Mouse (Mus musculus) spleen, postnatal 10 days (tissue): ENCODE data around the gene Pip5kl1.

Source experiments
- DNase-seq, 2 experiments: peaks; one replicate each; pipeline ENCODE4 v3.0.0; 2021 to 2022; ENCODE audit warnings: low spot score in 2 of 2

Pip5kl1 gene

DNA sequence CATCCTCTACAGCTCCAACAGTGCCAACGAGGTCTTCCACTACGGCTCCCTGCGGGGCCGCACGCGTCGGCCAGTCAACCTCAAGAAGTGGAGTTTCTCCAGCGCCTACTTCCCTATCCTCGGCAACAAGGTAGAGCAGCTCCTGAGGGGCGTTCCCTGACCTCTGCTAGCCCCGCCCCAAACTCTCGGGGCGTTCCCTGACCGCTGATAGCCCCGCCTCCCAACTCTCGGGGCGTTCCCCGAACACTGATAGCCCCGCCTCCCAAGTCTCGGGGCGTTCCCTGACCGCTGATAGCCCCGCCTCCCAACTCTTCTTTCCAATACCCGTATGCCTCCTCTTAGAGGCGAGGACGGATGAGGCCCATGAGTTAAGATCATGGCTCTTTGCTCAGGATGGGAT lies 37.7 kb downstream of the Pip5kl1 start:
- DNase-seq = no peak

DNA sequence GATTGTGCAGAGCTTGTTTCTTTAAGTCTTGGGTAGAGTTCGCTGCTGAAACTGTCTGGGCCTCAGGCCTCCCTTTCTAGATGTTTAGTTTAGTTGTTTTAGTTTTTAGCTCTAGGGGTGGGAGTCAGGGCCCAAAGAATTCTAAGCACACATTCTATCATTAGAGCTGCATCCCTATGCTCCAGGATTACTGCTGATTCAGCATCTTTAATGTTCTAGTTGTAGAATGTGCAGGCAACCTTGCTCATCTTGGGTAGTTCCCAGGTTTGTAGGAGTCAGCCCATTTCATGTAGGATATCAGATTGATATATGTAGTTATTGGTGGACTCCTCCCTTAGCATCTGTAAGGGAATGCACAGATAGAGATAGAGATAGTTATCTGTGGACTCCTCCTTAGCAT lies 42.5 kb downstream of the Pip5kl1 start:
- DNase-seq = no peak

DNA sequence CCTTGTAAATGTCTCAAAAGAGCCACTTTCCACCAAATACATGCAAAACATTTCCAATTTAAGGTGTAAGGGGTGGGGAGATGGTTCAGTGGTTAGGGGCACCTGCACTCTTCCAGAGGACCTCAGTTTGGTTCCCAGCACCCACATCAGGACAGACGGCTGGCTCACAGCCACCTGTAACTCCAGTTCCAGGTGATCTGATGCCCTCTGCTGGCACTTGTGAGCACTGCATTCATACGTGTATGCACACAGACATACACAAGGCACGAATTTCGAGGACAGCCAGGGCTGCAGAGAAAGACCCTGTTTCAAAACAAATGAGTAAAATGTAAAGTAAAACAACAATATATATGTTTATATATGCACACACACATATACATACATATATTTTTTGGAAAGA lies 43.0 kb downstream of the Pip5kl1 start:
- peak in 1 of 2 experiments; percentile 45 for DNase-seq

DNA sequence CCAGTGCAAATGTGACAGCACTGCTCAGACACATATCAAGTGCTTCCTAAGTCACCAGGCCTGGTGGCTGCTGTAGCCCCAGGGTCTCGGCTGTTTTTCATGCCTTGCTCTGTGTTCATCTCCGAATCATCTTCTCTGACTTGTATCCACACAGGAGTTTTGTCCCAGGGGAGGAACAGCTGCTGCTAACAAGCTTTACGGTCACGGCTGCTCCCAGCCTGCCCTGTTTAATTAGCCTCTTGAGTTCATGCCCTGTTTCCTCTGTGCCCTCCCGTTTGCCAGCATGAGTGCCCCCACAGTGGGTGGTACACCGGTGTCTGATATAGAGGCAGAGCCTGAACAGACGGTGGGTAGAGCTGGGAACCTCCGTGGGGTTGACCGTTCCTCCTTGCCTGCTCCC lies 43.5 kb downstream of the Pip5kl1 start:
- DNase-seq = no peak

DNA sequence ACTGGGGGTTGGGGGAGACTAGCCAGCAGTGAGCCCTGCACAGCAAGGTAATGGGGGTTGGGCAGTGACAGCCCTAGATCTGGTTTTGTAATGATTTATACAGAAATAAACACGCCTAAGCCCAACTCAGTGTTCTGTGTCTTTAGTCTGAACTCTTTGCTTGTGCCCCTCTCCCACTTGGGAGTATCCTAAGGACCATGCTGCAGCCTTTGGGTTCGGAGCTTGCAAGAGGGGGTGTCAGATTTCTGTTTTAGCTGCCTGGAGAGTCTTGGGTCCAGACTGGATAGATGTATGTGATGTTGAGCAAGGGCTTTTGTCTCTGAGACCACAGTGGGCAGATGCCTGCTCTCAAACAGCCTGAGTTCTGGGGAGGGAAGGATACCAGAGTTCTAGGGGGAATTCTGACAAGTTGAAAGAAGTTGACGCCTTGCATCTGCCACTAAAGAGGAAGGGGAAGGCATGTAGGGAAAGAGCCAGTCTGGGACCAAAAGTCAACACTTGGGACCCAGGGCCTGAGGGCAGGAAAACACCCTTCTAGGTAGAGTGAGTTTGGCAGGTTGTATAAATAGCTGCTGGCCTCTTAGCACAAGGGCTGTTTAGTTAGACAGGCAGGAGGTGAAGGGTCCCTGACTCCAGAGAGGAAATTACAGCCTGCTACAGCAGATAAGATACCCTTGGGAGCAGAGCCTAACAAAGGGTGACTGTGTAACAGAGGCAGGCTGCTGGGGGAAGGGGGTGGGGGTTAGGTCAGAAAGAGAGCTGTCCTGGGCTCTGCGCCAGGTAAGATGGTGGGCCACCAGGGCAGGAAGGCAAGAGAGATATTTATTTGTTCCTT lies 46.3 kb downstream of the Pip5kl1 start:
- DNase-seq = no peak

DNA sequence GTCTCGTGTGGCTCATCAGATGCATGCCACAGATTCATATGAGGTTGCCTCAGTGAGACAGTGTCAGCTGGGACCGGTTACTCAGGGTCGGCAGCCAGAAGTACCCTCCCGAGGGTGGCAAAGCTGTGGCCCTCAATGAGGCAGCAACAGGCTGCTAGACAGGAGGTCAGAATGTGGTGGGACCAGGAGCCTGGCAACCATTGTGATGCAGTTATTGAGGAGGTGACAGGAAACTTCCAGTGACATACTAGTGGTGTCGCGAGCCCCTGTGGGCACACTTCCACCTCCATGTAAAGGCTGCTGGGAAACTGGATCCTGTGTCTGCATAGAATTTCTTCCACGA lies 46.9 kb downstream of the Pip5kl1 start, which contains the start of gene Ak1:
Gene Ak1 (plus strand): TSS at position 242 of the 343 bp plus-strand sequence.
- DNase-seq = no peak

DNA sequence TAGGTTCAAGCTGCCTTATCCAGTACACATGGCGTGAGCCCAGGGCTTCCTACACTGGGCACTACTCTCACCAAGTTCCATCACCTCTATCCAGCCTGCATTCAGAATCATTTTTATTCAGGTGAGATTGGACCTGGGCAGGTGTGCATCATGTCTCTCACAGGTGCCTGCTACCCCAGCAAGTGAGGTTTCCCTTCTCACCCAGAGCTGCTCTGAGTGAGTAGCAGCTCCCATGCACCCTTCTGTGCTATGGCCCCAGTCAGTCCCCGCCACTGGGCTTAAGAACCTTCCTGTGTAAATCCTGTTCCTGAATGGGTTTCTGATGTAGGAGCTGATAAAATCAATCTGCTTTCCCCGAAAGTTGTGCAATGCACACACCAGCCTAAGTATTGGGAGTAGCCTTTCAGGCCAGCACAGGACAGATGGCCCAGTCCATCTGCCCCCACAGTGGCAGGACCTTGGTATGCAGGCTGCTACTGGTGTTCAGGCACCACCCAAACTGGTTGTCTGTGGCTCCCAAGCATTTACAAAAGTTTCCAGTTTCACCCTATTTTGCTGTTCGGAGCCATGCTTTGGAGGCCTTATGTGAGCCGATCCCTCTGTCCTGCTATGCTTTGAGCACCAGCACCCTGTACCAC lies 49.6 kb downstream of the Pip5kl1 start:
- no peak for DNase-seq

DNA sequence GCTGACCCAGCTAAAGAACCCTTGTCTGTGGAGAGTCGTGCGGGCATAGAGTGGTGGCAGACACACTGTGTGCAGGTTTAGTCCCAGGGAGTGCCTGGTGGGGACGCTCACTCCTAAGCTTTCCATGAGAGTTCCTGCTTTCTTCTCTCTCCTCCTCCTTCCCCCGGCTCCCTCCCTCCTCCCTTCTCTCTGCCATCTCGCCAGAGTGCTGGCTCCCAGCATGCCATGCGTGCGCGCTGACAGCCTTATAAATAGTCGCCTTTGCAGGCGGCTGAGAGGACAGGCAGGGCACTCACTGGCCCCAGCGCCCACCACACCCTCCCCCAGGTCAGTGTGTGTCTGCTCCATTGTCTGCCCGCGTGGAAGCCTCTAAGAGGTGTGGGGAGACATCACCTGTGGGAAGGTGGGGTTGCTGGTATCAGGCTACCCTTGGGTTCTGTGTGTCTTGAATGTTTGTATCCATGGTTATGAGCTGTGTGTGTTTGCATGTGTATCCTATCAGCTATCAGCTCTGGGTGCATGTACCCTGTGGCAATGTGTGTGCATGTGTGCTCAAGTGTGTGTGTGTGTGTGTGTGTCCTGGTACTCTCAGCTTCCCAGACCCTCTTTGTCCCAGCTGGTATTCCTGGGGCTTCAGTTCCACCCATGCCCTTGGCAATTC lies 50.7 kb downstream of the Pip5kl1 start:
- peak in 1 of 2 experiments; percentile 52 for DNase-seq

DNA sequence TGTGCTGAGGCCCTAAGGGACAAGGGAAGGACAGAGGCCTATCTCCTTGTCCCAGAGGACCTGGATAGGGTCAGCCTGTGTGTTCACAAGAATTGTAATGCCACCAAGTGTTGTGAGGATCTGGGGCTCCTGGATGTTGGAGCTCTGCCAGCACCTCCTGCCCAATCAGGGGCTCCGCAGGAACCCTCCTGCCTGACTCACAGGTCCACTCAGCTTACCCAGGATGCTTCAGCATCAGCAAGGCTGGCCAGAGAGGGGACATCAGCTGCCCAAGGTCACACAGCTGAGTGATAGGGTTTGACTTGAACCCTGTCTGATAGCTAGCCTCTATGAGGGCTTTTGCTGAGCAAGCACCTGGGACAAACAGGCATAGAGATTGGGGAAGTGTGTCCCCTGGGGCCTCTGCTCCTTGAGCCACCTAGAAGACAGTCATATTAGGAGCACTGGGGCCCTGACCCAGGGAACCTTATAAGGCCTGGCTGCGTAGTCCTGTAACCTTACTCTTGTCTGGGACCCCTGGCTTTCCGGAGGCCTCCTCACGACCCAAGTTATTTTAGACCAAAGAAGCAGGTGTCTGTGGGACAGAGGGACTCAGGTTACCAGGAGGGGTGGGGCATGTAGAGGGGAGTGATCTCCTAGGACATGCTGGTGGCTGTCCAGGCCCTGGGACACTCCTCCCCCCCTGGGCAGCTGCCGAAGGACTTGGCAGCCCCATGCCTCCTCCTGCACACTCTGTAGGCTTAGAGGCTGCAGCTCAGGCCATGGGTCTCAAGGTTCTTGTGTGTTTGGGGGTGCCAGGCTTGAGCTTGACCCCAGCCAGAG lies 51.5 kb downstream of the Pip5kl1 start:
- no peak for DNase-seq

DNA sequence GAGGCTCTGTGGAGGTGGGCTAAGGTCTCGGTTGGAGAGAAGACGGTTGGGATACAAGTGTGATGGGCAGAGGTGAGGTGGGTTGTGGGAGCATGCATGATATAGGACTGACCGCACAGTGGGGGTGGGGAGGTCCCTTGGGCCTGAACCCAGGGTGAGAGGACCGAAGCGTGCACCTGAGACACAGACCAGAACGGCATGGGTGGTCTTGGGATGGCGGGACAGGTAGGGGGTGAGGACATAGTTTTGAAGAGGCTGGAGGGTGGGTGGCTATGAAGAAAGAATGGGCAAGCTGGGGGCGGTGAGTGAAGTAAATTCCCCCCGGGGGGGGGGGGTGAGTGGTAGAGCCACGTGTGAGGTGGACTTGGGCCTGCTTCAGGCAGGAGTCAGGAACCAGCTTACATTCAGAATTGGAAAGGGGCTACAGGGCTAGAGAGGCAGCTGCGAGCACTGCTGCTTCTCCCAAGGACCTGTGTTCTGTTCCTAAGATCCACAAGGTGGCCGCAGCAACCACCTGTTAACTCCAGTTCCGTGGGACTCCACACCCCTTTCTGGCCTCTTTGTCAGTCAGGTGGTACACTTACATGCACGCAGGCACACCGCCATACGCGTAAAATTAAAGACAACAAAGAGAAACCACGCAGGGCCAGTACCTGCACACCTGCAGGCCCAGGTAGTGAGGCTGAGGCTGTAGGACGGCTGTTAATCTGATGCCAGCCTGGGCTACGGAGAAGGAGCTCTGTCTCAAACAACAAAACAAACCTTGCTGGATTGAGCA lies 52.9 kb downstream of the Pip5kl1 start:
- no peak for DNase-seq

DNA sequence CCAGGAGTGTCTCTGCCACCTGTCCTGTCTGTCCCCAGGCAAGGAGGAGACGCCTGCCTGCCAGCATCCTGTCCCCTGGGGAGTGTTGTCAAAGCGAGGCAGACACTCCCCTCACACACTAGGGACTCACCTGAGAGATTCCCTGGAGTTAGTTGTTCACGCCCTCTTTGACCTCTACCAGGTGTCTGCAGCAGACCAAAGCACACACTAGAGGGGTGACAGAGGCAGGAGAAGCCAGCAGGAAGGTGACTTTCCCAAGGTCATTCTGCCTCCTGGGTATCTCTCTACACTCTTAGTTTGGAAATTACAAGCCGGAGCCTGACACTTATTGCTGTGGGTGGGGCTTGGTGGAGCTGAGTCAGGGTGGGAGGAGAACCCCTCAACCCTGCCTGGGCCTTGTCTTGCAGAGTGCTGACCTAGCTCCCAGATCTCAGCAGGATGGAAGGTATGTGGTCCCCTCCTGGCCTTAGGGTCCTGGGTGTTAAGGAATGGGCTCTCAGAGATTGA lies 53.5 kb downstream of the Pip5kl1 start:
- no peak for DNase-seq

DNA sequence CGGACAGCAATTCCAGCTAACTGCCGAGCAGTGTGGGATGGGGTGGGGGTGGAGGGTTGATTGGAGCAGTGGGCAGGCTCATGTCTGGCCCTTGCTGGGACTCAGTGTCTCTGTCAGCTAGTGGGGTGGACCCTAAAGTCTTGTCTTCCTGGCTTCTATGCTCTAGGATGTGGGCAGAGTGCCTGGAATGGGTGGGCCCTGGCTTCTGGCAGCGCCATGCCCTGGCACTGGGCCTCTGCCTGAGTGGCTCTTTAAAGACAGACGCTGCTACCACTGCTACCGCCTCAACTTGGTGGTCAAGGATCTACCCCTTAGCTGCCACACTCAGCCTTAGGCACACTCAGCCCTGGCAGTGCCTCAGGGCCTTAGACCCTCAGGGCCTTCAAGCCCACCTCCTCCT lies 54.1 kb downstream of the Pip5kl1 start:
- DNase-seq = no peak

DNA sequence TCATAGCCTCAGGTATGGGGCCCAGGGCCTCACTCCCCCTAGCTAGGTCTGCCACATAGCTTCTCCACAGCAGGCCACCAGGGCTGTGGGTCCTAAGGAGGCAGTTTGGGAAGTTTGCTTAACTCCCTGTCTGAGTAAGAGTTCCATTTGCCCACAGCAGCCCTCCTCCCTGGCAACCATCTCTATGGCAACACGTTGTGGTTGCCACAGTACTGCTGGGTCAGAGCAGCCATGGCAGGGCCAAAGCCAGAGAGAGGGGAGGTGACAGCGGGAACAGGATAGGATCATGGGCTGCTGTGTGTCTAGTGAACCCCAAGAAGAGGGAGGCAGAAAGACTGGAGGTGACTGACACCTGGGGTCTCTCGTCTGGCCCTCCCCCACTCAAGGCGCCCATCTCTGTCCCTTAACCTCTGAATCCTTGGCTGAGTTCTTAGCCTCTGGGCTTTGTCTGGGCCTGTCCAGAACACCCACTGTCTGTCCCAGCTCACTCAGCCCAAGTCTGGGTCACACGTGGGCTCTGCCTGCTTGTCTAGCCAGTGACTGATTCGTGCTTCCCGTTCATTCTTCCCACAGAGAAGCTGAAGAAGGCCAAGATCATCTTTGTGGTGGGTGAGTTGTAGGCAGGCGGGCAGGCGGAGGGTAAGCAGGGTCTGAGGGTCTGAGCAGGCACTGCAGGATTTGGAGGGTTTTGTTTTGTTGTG lies 54.8 kb downstream of the Pip5kl1 start:
- no peak for DNase-seq

DNA sequence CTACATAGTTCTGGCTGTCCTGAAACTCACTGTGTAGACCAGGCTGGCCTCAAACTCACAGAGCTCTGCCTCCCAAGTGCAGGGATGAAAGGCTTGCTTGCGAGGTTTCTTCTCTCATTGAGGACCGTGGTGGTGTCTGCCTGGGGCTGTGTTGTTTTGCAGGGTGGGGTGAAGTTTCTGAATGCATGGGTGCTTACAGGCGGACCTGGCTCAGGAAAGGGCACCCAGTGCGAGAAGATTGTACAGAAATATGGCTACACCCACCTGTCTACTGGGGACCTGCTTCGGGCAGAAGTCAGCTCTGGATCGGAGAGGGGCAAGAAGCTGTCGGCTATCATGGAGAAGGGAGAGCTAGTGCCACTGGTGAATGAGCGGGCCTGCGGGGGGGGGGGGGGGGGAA lies 55.4 kb downstream of the Pip5kl1 start:
- no peak for DNase-seq

DNA sequence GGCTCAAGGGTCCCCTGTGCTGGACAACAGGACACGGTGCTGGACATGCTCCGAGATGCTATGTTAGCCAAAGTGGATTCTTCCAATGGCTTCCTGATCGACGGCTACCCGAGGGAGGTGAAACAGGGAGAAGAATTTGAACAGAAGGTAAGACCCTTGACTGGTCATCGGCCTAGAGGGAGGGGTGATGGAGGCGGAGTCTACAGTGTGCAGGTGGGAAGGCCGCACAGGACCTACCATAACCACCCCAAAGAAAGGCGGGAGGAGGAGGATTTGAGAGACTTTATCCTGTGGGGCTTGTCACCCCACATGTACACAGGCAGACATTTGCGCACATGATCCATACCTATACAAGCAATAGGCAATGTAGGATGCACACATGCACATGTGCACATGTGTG lies 56.4 kb downstream of the Pip5kl1 start:
- no peak for DNase-seq

DNA sequence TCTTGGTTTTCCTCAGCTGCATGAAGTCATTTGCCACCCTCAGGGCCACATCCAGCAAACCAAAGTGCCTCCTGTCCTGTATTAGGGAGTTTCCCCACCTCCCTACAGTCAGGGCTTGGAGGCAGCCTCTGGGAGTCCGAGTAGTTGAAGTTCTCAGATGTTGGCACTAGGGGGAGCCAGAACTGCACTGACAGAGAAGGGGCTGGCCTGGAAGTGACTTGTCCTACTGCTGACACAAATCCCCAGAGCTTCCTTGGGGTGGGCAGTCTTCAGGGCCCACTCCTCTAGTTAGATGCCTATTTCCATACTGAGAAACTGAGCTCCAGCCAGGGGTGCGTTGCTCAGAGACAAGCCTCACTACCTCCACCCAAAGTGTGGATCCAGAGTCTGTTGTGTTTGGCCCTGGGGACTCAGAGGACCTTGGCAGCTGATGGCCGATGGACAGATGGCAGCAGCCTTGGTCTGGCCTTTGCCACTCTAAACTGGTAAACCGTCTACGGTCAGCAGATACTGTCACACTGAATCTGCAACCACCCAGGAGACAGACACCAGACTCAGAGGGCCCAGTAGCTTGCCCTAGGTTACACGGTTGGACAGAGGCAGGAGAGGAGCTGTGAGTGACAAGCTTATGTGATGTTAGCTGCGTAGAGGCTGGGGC lies 57.3 kb downstream of the Pip5kl1 start:
- peak; percentile 68 to 83 for DNase-seq
